Mouse (Mus musculus) gastrocnemius, postnatal 36 days (tissue): ENCODE results near the gene Tesk2. TPM values are rescaled to one million over a fixed set of nuclear protein-coding genes. Genes with fewer than 3 reads are reported as not detected.
"Not testable (repeated sequence)": the region's sequence is repeated elsewhere in the genome, so short reads cannot be mapped to it uniquely, and the experiment has no call there.

Experiments used
- DNase-seq, 2 experiments: peaks; one replicate each; pipeline ENCODE4 v3.0.0; 2022
- intact Hi-C: fragments of 180-260 bp; cut with DNase I; formaldehyde crosslinking; loops from one replicate; pipeline ENCODE4 v1.15.1; 2025
- total RNA-seq, 2 experiments: library from RNA; stranded (reverse); gene quantifications; 2 replicates each; pipeline ENCODE4 v1.2.3; 2021

The Tesk2 gene
- total RNA-seq, 2 experiments from 2014 or later: 1.7 to 2.0 TPM

- intact Hi-C loops: loop anchor here (5.0 kb wide), 1 partner anchor 303 kb away; the partner anchor contains the start of gene Plk3
- no peak for DNase-seq
These were observed 108.8 kb downstream of the Tesk2 start for GRCm38 (mm10) chr4:116829364-116830069.

GRCm38 (mm10) chr4:116830070-116830368, 109.3 kb downstream of the Tesk2 start:
- no peak for DNase-seq
- intact Hi-C loops: no loop called here

- intact Hi-C loops: no loop called here
- DNase-seq: no peak
These were observed 118.3 kb downstream of the Tesk2 start for GRCm38 (mm10) chr4:116838999-116839398.

DNA sequence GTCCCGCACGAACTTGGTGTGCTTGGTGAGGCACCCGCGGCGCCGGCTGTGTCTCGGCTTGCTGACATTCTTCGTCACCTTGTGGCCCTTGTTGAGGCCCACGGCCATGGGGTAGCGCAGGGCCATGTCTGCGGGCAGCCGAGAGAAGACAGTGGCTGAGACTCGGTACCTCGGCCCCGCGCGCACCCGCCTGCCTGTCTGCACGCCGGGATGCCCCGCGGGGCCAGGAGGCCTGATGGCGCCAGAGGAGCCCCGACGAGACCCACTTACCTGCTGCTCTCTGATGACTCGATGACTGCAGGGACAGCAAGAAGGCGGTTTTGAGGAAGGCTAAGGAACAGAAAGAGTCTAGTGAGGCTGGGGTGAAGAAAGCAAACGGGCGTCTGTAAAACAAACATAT, 119.3 kb downstream of the Tesk2 start:
- intact Hi-C loops, DNase-seq: not testable (repeated sequence)

DNA sequence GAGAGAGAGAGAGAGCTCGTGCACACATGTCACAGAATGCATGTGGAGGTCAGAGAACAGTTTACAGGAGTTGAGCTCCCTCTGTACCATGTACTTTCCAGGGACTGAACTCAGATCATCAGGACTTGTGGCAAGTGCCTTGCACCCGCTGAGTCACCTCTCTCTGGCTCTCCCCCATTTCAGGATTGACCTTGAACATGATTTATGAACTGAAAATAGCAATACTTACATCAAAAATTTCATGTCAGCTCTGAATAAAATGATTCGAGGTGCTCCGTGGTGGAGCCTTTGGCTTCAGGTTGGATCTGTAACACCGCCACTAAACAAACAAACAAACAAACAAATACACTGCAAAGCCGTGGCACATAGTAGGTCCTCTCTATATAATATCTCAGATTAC, 120.1 kb downstream of the Tesk2 start:
- intact Hi-C loops: no loop called here

DNA sequence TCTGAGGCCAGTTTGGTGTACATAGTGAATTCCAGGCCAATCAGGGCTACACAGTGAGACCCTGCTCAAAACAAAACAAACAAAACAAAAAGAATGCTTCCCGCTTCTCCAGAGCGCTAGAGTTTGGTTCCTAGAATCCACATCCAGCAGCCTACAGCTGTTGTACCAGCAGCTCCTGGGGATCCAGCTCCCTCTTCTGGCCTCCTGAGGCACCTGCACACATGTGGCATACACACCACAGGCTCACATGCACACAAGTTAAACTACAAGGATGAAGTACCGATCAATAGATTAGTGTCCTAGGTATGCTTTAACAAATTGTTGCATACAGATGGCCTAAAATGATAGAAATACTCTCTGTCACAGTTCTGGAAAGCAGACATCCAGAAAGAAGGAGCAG, 123.6 kb downstream of the Tesk2 start:
- intact Hi-C loops: no loop called here
- no peak for DNase-seq

More for the DNA sequence above, 120.1 kb downstream of the Tesk2 start:
- DNase-seq: no peak

- intact Hi-C loops: no loop called here
- no peak for DNase-seq
These were observed 129.2 kb downstream of the Tesk2 start for GRCm38 (mm10) chr4:116849901-116850300.

DNA sequence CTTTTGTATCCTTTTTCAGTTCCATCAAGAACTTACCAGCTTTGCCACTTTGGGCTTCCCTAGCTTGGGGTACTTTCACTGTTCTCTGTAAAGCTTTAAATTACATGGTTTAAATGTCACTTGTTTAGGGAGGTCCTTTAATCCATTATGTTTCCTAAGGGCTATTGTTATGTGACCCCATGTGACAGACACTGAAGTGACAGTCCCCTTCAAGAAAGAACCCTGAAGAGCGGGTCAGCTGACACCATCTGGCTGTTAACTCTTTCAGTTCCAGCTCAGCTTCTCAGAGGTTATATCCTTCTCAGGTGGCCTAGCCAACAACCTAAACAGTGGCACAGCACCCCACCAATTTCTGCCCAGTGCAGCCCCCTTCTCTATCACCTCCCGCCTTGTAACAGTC, 133.5 kb downstream of the Tesk2 start:
- no peak for DNase-seq
- intact Hi-C loops: no loop called here

Other genes with a start within 250 kb of the Tesk2 start
- 10 to 100 TPM; 13.8 to 14.6 TPM for gene Ipp, start 213.4 kb upstream of the Tesk2 start, total RNA-seq
- gene Tmem69, start 165.0 kb upstream of the Tesk2 start, total RNA-seq: 10 to 100 TPM; 15.2 to 17.7 TPM
- gene Gpbp1l1, start 163.3 kb upstream of the Tesk2 start, total RNA-seq: 10 to 100 TPM; 29.6 to 33.9 TPM
- 1 to 10 TPM; 1.6 to 2.2 TPM for gene Ccdc17, start 124.3 kb upstream of the Tesk2 start, total RNA-seq
- 10 to 100 TPM in 1 of 2 experiments, 1 to 10 TPM in 1; 9.8 to 12.4 TPM for gene Nasp, start 93.0 kb upstream of the Tesk2 start, total RNA-seq
- gene Akr1a1, start 69.3 kb upstream of the Tesk2 start, total RNA-seq: 100 to 1,000 TPM; 169 to 180 TPM
- gene Prdx1, start 35.4 kb upstream of the Tesk2 start, total RNA-seq: 100 to 1,000 TPM; 190 to 226 TPM
- 10 to 100 TPM; 30.3 to 32.5 TPM for gene Mmachc, start 12.5 kb upstream of the Tesk2 start, total RNA-seq
- 1 to 10 TPM; 2.0 to 2.2 TPM for gene Ccdc163, start 12.4 kb upstream of the Tesk2 start, total RNA-seq
- gene Toe1, start 86.7 kb downstream of the Tesk2 start, total RNA-seq: 1 to 10 TPM; 4.4 TPM
- 1 to 10 TPM; 1.1 to 1.2 TPM for gene Mutyh, start 86.8 kb downstream of the Tesk2 start, total RNA-seq
- gene Hpdl, start 100.8 kb downstream of the Tesk2 start, total RNA-seq: 1 to 10 TPM; 1.5 to 2.9 TPM
- gene Zswim5, start 156.4 kb downstream of the Tesk2 start, total RNA-seq: under 1 TPM; 0.05 to 0.08 TPM